Mouse (Mus musculus) liver, embryonic 14.5 days (tissue): ENCODE results near the gene Trpv2. TPM values are rescaled to one million over a fixed set of nuclear protein-coding genes. Genes with fewer than 3 reads are reported as not detected.
A peak's percentile ranks its signal among the peaks of the same experiment; 100 is the strongest.

Experiments
- ATAC-seq: fragments of 200-750 bp; cut with Nextera tagmentation; 2 replicates; pipeline ENCODE4 v1.8.0; 2017; ENCODE audit warnings: moderate number of reproducible peaks, mild to moderate bottlenecking, moderate library complexity; ENCODE audit not compliant: insufficient read depth
- DNase-seq, 3 experiments: peaks; one replicate each; pipeline ENCODE4 v3.0.0-alpha.2; 2012 to 2013; ENCODE audit warnings: low read depth in 3 of 3, low spot score in 3 of 3
- H3K27ac ChIP-seq: fragments of 300-500 bp; sonication (generic); 2 replicates; pipeline ENCODE4 v1.5.1; 2014; ENCODE audit warnings: moderate library complexity, mild to moderate bottlenecking, control low read depth, inconsistent platforms
- H3K27me3 ChIP-seq: fragments of 300-500 bp; sonication (generic); 2 replicates; pipeline ENCODE4 v1.6.1; 2014; ENCODE audit warnings: mild to moderate bottlenecking, low read length, moderate library complexity; ENCODE audit not compliant: control insufficient read depth, insufficient read depth
- H3K36me3 ChIP-seq: fragments of 300-500 bp; sonication (generic); replicated peaks from 2 replicates; pipeline ENCODE4 v1.6.1; 2014; ENCODE audit warnings: low read depth; ENCODE audit not compliant: control insufficient read depth, insufficient read depth
- H3K4me1 ChIP-seq, 2 experiments: fragments of 200-500 bp in 1 of 2; fragments of 300-500 bp in 1 of 2; sonication (generic) in 1 of 2; replicated peaks; 2 replicates each; pipeline ENCODE4 v1.6.1; 2012 to 2014; ENCODE audit warnings: antibody characterized with exemption in 1 of 2, inconsistent platforms in 1 of 2, low read length in 1 of 2; ENCODE audit not compliant: control insufficient read depth in 2 of 2, insufficient read depth in 2 of 2
- H3K4me2 ChIP-seq: fragments of 300-500 bp; sonication (generic); 2 replicates; pipeline ENCODE4 v1.6.1; 2014; ENCODE audit warnings: low read depth, mild to moderate bottlenecking, control low read depth, moderate library complexity
- H3K4me3 ChIP-seq, 2 experiments: fragments of 200-500 bp in 1 of 2; fragments of 300-500 bp in 1 of 2; sonication (generic) in 1 of 2; 2 replicates each; pipeline ENCODE4 v1.5.1; 2012 to 2014; ENCODE audit warnings: low read depth in 2 of 2, low read length in 2 of 2, mild to moderate bottlenecking in 2 of 2, control low read depth in 1 of 2, inconsistent platforms in 1 of 2, moderate library complexity in 1 of 2; ENCODE audit not compliant: insufficient read depth in 1 of 2
- H3K9ac ChIP-seq: fragments of 300-500 bp; sonication (generic); replicated peaks from 2 replicates; pipeline ENCODE4 v1.6.1; 2014; ENCODE audit warnings: mild to moderate bottlenecking, control low read depth, moderate library complexity
- H3K9me3 ChIP-seq: fragments of 300-500 bp; sonication (generic); 2 replicates; pipeline ENCODE4 v1.6.1; 2016; ENCODE audit warnings: low read length, mixed read lengths; ENCODE audit not compliant: control insufficient read depth
- CTCF ChIP-seq: IDR thresholded peaks from 2 replicates; pipeline ENCODE4 v1.5.1; 2016; ENCODE audit warnings: antibody characterized with exemption, low read depth, control low read depth
- EP300 ChIP-seq: IDR thresholded peaks from 2 replicates; pipeline ENCODE4 v1.6.1; 2016; ENCODE audit warnings: antibody characterized with exemption, low read depth
- WGBS: fragments of 180-500 bp; shearing (Covaris S2); extraction: QIAGEN DNeasy Blood & Tissue Kit; methylation state at CpG from one replicate; pipeline ENCODE4 v1.1.7; 2014; ENCODE audit not compliant: insufficient replicate concordance; 5-methylcytosine and 5-hydroxymethylcytosine counted together
- polyA plus RNA-seq, 2 experiments: library from polyadenylated mRNA; depleted of rRNA in 1 of 2; stranded (reverse) in 1 of 2; unstranded in 1 of 2; fragments of >200 nt; fragmentation: Nextera tagmentation in 1 of 2; extraction: Ambion mirVana in 1 of 2; gene quantifications; 2 replicates each; pipeline versions ENCODE4 v1.2.1 to v1.2.3; 2012 to 2014

Trpv2 gene
- polyA plus RNA-seq, 2 experiments = 3.5 to 4.6 TPM

DNA sequence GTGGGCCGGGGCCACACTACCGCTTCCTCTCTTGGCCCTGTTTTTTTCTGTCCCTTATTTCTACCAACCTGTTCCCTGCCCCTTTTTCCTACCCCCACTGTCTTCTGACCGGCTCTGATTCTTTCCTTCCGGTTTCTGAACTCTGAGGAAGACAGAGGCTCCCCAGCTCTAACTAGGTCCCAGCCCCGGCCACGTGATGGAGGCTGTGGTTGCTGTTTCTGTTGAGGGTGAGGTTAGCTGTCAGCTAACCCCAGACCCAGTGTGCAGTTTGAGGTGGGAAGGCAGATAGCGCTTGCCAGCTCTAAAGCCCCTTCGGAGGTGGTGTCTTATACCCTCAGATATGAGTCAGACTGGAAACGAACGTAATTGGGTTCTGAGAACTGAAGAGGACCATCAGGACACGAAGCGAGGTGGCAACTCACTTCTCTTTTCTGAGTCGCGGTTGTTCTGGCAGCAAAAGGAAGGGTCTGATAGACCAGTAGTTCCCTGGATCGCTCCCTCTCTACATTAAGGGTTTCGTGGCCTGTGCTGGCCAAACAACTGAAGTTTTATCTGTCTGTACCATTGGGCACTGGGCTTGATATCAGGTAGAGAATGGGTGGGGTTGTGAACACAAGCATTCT is 2.4 kb downstream of the Trpv2 start:
- Histone ChIP-seq H3K4me3 (peak overlapping the region; percentile 64 to 65), H3K4me2 (peak overlapping the region; percentile 95), H3K9me3 (no peaks in the 10 kb centered on the region), H3K27ac (peak overlapping the region; percentile 14), H3K4me1 (peaks cover 8 to 32% of the 10 kb centered on the region in 2 experiments), H3K27me3 (no peaks in the 10 kb centered on the region), H3K36me3 (no peaks in the 10 kb centered on the region), H3K9ac (peak overlapping the region; percentile 56)
- TF ChIP-seq CTCF = no peak
- peak; percentile 73 for TF ChIP-seq EP300
- DNase-seq (peak in 1 of 3 experiments; percentile 60), ATAC-seq (peak; percentile 68)
- WGBS = 10% methylated on average over 16 of the region's 16 CpGs

DNA sequence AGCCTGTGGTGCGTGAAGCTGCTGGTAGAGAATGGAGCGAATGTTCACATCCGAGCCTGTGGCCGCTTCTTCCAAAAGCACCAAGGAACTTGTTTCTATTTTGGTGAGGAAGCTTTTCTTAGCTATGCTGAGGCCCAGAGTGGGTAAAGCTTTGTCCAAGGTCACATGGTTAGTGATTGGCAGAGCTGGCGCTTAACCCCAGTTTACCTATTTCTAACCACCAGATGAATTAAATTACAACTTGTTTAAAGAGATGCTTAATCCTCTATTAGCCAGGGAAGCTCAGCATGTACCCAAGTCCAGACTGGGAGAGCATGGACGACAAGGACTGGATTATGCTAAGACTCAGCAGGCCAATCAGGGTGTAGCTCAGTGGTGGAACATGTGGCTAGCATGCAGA is 8.7 kb downstream of the Trpv2 start:
- no peak overlapping the region for H3K4me3 ChIP-seq
- no peak overlapping the region for H3K4me2 ChIP-seq
- 87% methylated on average over 6 of the region's 6 CpGs for WGBS
- no peak for ATAC-seq
- H3K9me3 ChIP-seq = no peaks in the 10 kb centered on the region
- no peak overlapping the region for H3K27ac ChIP-seq
- H3K4me1 ChIP-seq = peaks cover 0 to 21% of the 10 kb centered on the region in 2 experiments; a peak in 3 of 4 replicates
- TF ChIP-seq CTCF = no peak
- no peak for TF ChIP-seq EP300
- H3K36me3 ChIP-seq = no peaks in the 10 kb centered on the region
- H3K9ac ChIP-seq = no peak overlapping the region
- no peaks in the 10 kb centered on the region for H3K27me3 ChIP-seq
- no peak for DNase-seq

- 60% methylated on average over 9 of the region's 9 CpGs for WGBS
- H3K4me2 ChIP-seq = no peak overlapping the region
- ATAC-seq = peak; percentile 53
Measured at GRCm38 (mm10) chr11:62584671-62585206, 10.5 kb downstream of the Trpv2 start.

DNA sequence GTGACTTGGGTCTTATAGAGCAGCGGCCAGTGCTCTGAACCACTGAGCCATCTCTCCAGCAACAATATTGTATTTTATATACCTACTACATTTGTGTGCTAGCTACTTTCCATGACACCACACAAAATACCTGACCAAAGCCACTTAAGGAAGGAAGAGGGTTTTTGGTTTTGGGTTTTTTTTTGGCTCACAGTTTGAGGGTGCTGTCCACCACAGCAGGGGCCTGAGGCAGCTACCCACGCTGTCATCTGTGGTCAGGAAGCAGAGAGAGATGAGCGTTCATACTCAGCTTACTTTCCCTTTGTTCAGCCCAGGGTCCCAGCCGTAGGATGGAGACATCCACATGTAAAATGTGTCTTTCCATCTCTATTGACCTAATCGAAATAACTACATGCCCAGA is 12.7 kb downstream of the Trpv2 start:
- H3K9me3 ChIP-seq = no peaks in the 10 kb centered on the region
- no peaks in the 10 kb centered on the region for H3K36me3 ChIP-seq
- no peak for ATAC-seq
- H3K4me2 ChIP-seq = no peak overlapping the region
- H3K9ac ChIP-seq = no peak overlapping the region
- no peak for DNase-seq
- H3K27me3 ChIP-seq = no peaks in the 10 kb centered on the region
- no peak overlapping the region for H3K27ac ChIP-seq
- H3K4me1 ChIP-seq = peaks cover 0 to 13% of the 10 kb centered on the region in 2 experiments; a peak in 3 of 4 replicates
- no peak overlapping the region for H3K4me3 ChIP-seq
- TF ChIP-seq EP300 (no peak), CTCF (no peak)
- 72% methylated on average over 5 of the region's 5 CpGs for WGBS

More at GRCm38 (mm10) chr11:62584671-62585206, 10.5 kb downstream of the Trpv2 start:
- H3K9me3 ChIP-seq = no peaks in the 10 kb centered on the region
- TF ChIP-seq CTCF = no peak
- TF ChIP-seq EP300 = no peak
- no peaks in the 10 kb centered on the region for H3K27me3 ChIP-seq
- H3K4me1 ChIP-seq = peaks cover 0 to 18% of the 10 kb centered on the region in 2 experiments; a peak in 3 of 4 replicates
- H3K4me3 ChIP-seq = no peak overlapping the region
- H3K27ac ChIP-seq = no peak overlapping the region
- DNase-seq = no peak
- H3K36me3 ChIP-seq = no peaks in the 10 kb centered on the region
- H3K9ac ChIP-seq = no peak overlapping the region

GRCm38 (mm10) chr11:62589391-62589790 is 15.1 kb downstream of the Trpv2 start:
- no peak for DNase-seq
- WGBS = 80% methylated on average over 10 of the region's 10 CpGs
- no peak overlapping the region for H3K9ac ChIP-seq

More at GRCm38 (mm10) chr11:62589391-62589790, 15.1 kb downstream of the Trpv2 start:
- no peak for ATAC-seq
- H3K4me2 ChIP-seq = no peak overlapping the region
- no peak overlapping the region for H3K4me3 ChIP-seq
- no peaks in the 10 kb centered on the region for H3K9me3 ChIP-seq
- peaks cover 0 to 13% of the 10 kb centered on the region in 2 experiments; a peak in 3 of 4 replicates for H3K4me1 ChIP-seq
- H3K36me3 ChIP-seq = no peaks in the 10 kb centered on the region
- TF ChIP-seq CTCF (no peak), EP300 (no peak)
- H3K27ac ChIP-seq = no peak overlapping the region
- H3K27me3 ChIP-seq = no peaks in the 10 kb centered on the region
